Mouse (Mus musculus): ENCODE results near the gene Slx4ip.

GRCm38 (mm10) chr2:137113288-137114061 lies 222.5 kb downstream of the Slx4ip start:
- no peak for TF ChIP-seq CTCF (IDR thresholded peaks at IDR 0.05; ENCODE audit: borderline replicate concordance, control insufficient read depth, extremely low read depth, insufficient read depth, low read length, poor library complexity)
- TF ChIP-seq POLR2A (IDR thresholded peaks at IDR 0.05; ENCODE audit: control insufficient read depth, extremely low read depth, insufficient read depth, low read length, poor library complexity): no peak

Measured in thymus, adult 2 months (tissue).